Mouse (Mus musculus) cerebellum, postnatal 14 days (tissue): Measurements from ENCODE around the gene Dhrs1.

Experiments
- DNase-seq, 2 experiments: peaks; one replicate each; pipeline ENCODE4 v3.0.0; 2021; ENCODE audit warnings: mixed read lengths in 2 of 2

Gene Dhrs1

GRCm38 (mm10) chr14:55721076-55721475 is 24.4 kb downstream of the Dhrs1 start:
- peak; percentile 18 to 40 for DNase-seq

GRCm38 (mm10) chr14:55720666-55721065 is 24.8 kb downstream of the Dhrs1 start:
- DNase-seq: no peak

GRCm38 (mm10) chr14:55719737-55720136 is 25.8 kb downstream of the Dhrs1 start:
- DNase-seq: no peak

GRCm38 (mm10) chr14:55716884-55717283 is 28.6 kb downstream of the Dhrs1 start:
- DNase-seq: no peak

- no peak for DNase-seq
Measured at GRCm38 (mm10) chr14:55716271-55716670, 29.2 kb downstream of the Dhrs1 start.

GRCm38 (mm10) chr14:55714893-55715292 is 30.6 kb downstream of the Dhrs1 start:
- DNase-seq: no peak

- no peak for DNase-seq
Measured at GRCm38 (mm10) chr14:55713729-55714122, 31.8 kb downstream of the Dhrs1 start, which contains the start of gene Tgm1. TSS of gene Tgm1 (minus strand) at chr14:55713926.

GRCm38 (mm10) chr14:55713007-55713728 is 32.3 kb downstream of the Dhrs1 start:
- no peak for DNase-seq

- DNase-seq: no peak
Measured at GRCm38 (mm10) chr14:55711786-55712185, 33.7 kb downstream of the Dhrs1 start.

GRCm38 (mm10) chr14:55709509-55709908 is 36.0 kb downstream of the Dhrs1 start:
- no peak for DNase-seq

GRCm38 (mm10) chr14:55707397-55707796 is 38.1 kb downstream of the Dhrs1 start:
- no peak for DNase-seq

GRCm38 (mm10) chr14:55706051-55706600 is 39.4 kb downstream of the Dhrs1 start:
- no peak for DNase-seq

- DNase-seq: no peak
Measured at GRCm38 (mm10) chr14:55702761-55703160, 42.7 kb downstream of the Dhrs1 start.

- DNase-seq: no peak
Measured at GRCm38 (mm10) chr14:55701131-55701530, 44.4 kb downstream of the Dhrs1 start.

- DNase-seq: no peak
Measured at GRCm38 (mm10) chr14:55697226-55697625, 48.3 kb downstream of the Dhrs1 start.

- DNase-seq: no peak
Measured at GRCm38 (mm10) chr14:55689433-55689832, 56.1 kb downstream of the Dhrs1 start.
